Mouse (Mus musculus) liver, embryonic 13.5 days (tissue): ENCODE data around the gene Ccdc150. TPM values are rescaled to one million over a fixed set of nuclear protein-coding genes. Genes with fewer than 3 reads are reported as not detected.

Experiments
- ATAC-seq: fragments of 200-750 bp; cut with Nextera tagmentation; 2 replicates; pipeline ENCODE4 v1.8.0; 2017; ENCODE audit warnings: low read depth, mild to moderate bottlenecking, moderate number of reproducible peaks, moderate library complexity
- DNase-seq: peaks from one replicate; pipeline ENCODE4 v3.0.0; 2022
- H3K27ac ChIP-seq: fragments of 300-500 bp; sonication (generic); 2 replicates; pipeline ENCODE4 v1.5.1; 2015; ENCODE audit warnings: moderate library complexity, mild to moderate bottlenecking, inconsistent platforms
- H3K27me3 ChIP-seq: fragments of 300-500 bp; sonication (generic); 2 replicates; pipeline ENCODE4 v1.6.1; 2015; ENCODE audit warnings: mild to moderate bottlenecking, inconsistent platforms
- H3K36me3 ChIP-seq: fragments of 300-500 bp; sonication (generic); 2 replicates; pipeline ENCODE4 v1.6.1; 2015; ENCODE audit warnings: mild to moderate bottlenecking, inconsistent platforms
- H3K4me1 ChIP-seq: fragments of 300-500 bp; sonication (generic); replicated peaks from 2 replicates; pipeline ENCODE4 v1.6.1; 2015; ENCODE audit warnings: inconsistent platforms
- H3K4me2 ChIP-seq: fragments of 300-500 bp; sonication (generic); 2 replicates; pipeline ENCODE4 v1.6.1; 2015; ENCODE audit warnings: inconsistent platforms, mild to moderate bottlenecking, moderate library complexity
- H3K4me3 ChIP-seq: fragments of 300-500 bp; sonication (generic); replicated peaks from 2 replicates; pipeline ENCODE4 v1.5.1; 2015; ENCODE audit warnings: mild to moderate bottlenecking, inconsistent platforms
- H3K9ac ChIP-seq: fragments of 300-500 bp; sonication (generic); 2 replicates; pipeline ENCODE4 v1.6.1; 2015; ENCODE audit warnings: mild to moderate bottlenecking, inconsistent platforms
- H3K9me3 ChIP-seq: fragments of 300-500 bp; sonication (generic); replicated peaks from 2 replicates; pipeline ENCODE4 v1.6.1; 2016; ENCODE audit warnings: inconsistent platforms
- WGBS: fragments of 180-500 bp; shearing (Covaris S2); methylation state at CpG from one replicate; pipeline ENCODE4 v1.1.7; 2015; ENCODE audit not compliant: insufficient replicate concordance; 5-methylcytosine and 5-hydroxymethylcytosine counted together
- polyA plus RNA-seq: library from polyadenylated mRNA; unstranded; fragments of >200 nt; fragmentation: Nextera tagmentation; extraction: Ambion mirVana; gene quantifications from 2 replicates; pipeline ENCODE4 v1.2.1, GENCODE M21; 2015

Ccdc150 gene
- polyA plus RNA-seq: 0.23 and 0.29 TPM in 2 replicates

GRCm38 (mm10) chr1:54250158-54250866, at the start of gene Ccdc150:
Gene Ccdc150, plus strand, starts transcription at chr1:54250683.
- Histone ChIP-seq H3K36me3 (no peaks in the 10 kb centered on the region), H3K27me3 (no peaks in the 10 kb centered on the region), H3K4me1 (no peaks in the 10 kb centered on the region; the same call in 1 of the 2 replicates), H3K9ac (peak within 1 kb of the TSS; percentile 65), H3K9me3 (no peaks in the 10 kb centered on the region), H3K4me3 (peak within 1 kb of the TSS; percentile 68), H3K27ac (no peak within 1 kb of the TSS; the same call in 1 of the 2 replicates), H3K4me2 (peak within 1 kb of the TSS; percentile 77)
- DNase-seq (peak; percentile 84), ATAC-seq (peak; percentile 98)
- WGBS: 20% methylated on average over 33 of the region's 33 CpGs

- Histone ChIP-seq H3K9me3 (no peaks in the 10 kb centered on the region), H3K4me1 (no peaks in the 10 kb centered on the region), H3K27me3 (no peaks in the 10 kb centered on the region), H3K27ac (no peak overlapping the region), H3K36me3 (no peaks in the 10 kb centered on the region), H3K4me2 (no peak overlapping the region), H3K9ac (no peak overlapping the region), H3K4me3 (no peak overlapping the region)
- ATAC-seq (no peak), DNase-seq (no peak)
- 74% methylated on average over 3 of the region's 3 CpGs for WGBS
Measured at GRCm38 (mm10) chr1:54220273-54220672, 30.2 kb upstream of the Ccdc150 start.

GRCm38 (mm10) chr1:54242722-54243121, 7.8 kb upstream of the Ccdc150 start:
- no peaks in the 10 kb centered on the region for H3K4me1 ChIP-seq
- H3K4me3 ChIP-seq: no peak overlapping the region
- no peaks in the 10 kb centered on the region for H3K27me3 ChIP-seq
- no peak for DNase-seq
- 78% methylated on average over 4 of the region's 4 CpGs for WGBS
- no peak overlapping the region for H3K4me2 ChIP-seq
- no peak overlapping the region for H3K9ac ChIP-seq
- ATAC-seq: no peak
- H3K27ac ChIP-seq: no peak overlapping the region
- no peaks in the 10 kb centered on the region for H3K9me3 ChIP-seq
- H3K36me3 ChIP-seq: no peaks in the 10 kb centered on the region

- 45% methylated on average over 3 of the region's 3 CpGs for WGBS
- no peaks in the 10 kb centered on the region for H3K36me3 ChIP-seq
- no peaks in the 10 kb centered on the region for H3K4me1 ChIP-seq
- no peak overlapping the region for H3K4me3 ChIP-seq
- no peak overlapping the region for H3K4me2 ChIP-seq
- DNase-seq (no peak), ATAC-seq (no peak)
- no peaks in the 10 kb centered on the region for H3K9me3 ChIP-seq
- H3K27ac ChIP-seq: no peak overlapping the region
- H3K9ac ChIP-seq: no peak overlapping the region
- no peaks in the 10 kb centered on the region for H3K27me3 ChIP-seq
Measured at GRCm38 (mm10) chr1:54275552-54275951, 25.1 kb downstream of the Ccdc150 start.

- 48% methylated on average over 1 of the region's 1 CpGs for WGBS
- no peaks in the 10 kb centered on the region for H3K9me3 ChIP-seq
- no peak for DNase-seq
- no peaks in the 10 kb centered on the region for H3K27me3 ChIP-seq
- ATAC-seq: no peak
- no peak overlapping the region for H3K4me2 ChIP-seq
- H3K27ac ChIP-seq: no peak overlapping the region
- no peaks in the 10 kb centered on the region for H3K36me3 ChIP-seq
- H3K9ac ChIP-seq: no peak overlapping the region
- H3K4me3 ChIP-seq: no peak overlapping the region
- H3K4me1 ChIP-seq: no peaks in the 10 kb centered on the region
Measured at GRCm38 (mm10) chr1:54279628-54280027, 29.1 kb downstream of the Ccdc150 start.

- no peaks in the 10 kb centered on the region for H3K36me3 ChIP-seq
- 57% methylated on average over 3 of the region's 3 CpGs for WGBS
- H3K9ac ChIP-seq: no peak overlapping the region
- DNase-seq: no peak
- H3K4me3 ChIP-seq: no peak overlapping the region
- no peaks in the 10 kb centered on the region for H3K4me1 ChIP-seq
- no peaks in the 10 kb centered on the region for H3K27me3 ChIP-seq
- no peaks in the 10 kb centered on the region for H3K9me3 ChIP-seq
- no peak for ATAC-seq
- H3K4me2 ChIP-seq: no peak overlapping the region
- H3K27ac ChIP-seq: no peak overlapping the region
Measured at GRCm38 (mm10) chr1:54280651-54281050, 30.2 kb downstream of the Ccdc150 start.

GRCm38 (mm10) chr1:54306404-54306803, 55.9 kb downstream of the Ccdc150 start:
- no peak overlapping the region for H3K27ac ChIP-seq
- H3K27me3 ChIP-seq: no peaks in the 10 kb centered on the region
- no peaks in the 10 kb centered on the region for H3K4me1 ChIP-seq
- H3K36me3 ChIP-seq: no peaks in the 10 kb centered on the region
- H3K9ac ChIP-seq: no peak overlapping the region
- no peak overlapping the region for H3K4me2 ChIP-seq
- no peaks in the 10 kb centered on the region for H3K9me3 ChIP-seq
- no peak overlapping the region for H3K4me3 ChIP-seq
- no peak for DNase-seq
- 42% methylated on average over 2 of the region's 2 CpGs for WGBS
- ATAC-seq: no peak

- no peak for DNase-seq
- no peak for ATAC-seq
- WGBS: 67% methylated on average over 2 of the region's 2 CpGs
- no peak overlapping the region for H3K4me2 ChIP-seq
- no peaks in the 10 kb centered on the region for H3K27me3 ChIP-seq
- no peak overlapping the region for H3K27ac ChIP-seq
- H3K4me1 ChIP-seq: no peaks in the 10 kb centered on the region
- H3K9ac ChIP-seq: no peak overlapping the region
- H3K36me3 ChIP-seq: no peaks in the 10 kb centered on the region
- H3K4me3 ChIP-seq: no peak overlapping the region
- peaks cover 11% of the 10 kb centered on the region for H3K9me3 ChIP-seq
Measured at GRCm38 (mm10) chr1:54326647-54327046, 76.2 kb downstream of the Ccdc150 start.

- Histone ChIP-seq H3K27ac (no peak overlapping the region), H3K9ac (no peak overlapping the region), H3K27me3 (no peaks in the 10 kb centered on the region), H3K4me1 (no peaks in the 10 kb centered on the region), H3K9me3 (peaks cover 11% of the 10 kb centered on the region), H3K4me3 (no peak overlapping the region), H3K36me3 (no peaks in the 10 kb centered on the region), H3K4me2 (no peak overlapping the region)
- ATAC-seq (no peak), DNase-seq (no peak)
- WGBS: 69% methylated on average over 6 of the region's 6 CpGs
Measured at GRCm38 (mm10) chr1:54327876-54328545, 77.5 kb downstream of the Ccdc150 start.

- no peak overlapping the region for H3K27ac ChIP-seq
- no peak overlapping the region for H3K9ac ChIP-seq
- no peak for ATAC-seq
- no peaks in the 10 kb centered on the region for H3K36me3 ChIP-seq
- WGBS: 42% methylated on average over 4 of the region's 4 CpGs
- H3K4me1 ChIP-seq: no peaks in the 10 kb centered on the region
- H3K4me2 ChIP-seq: no peak overlapping the region
- no peak overlapping the region for H3K4me3 ChIP-seq
- no peaks in the 10 kb centered on the region for H3K27me3 ChIP-seq
- DNase-seq: no peak
- H3K9me3 ChIP-seq: no peaks in the 10 kb centered on the region
Measured at GRCm38 (mm10) chr1:54332988-54333387, 82.5 kb downstream of the Ccdc150 start.

GRCm38 (mm10) chr1:54354786-54355185, 104.3 kb downstream of the Ccdc150 start:
- 72% methylated on average over 4 of the region's 4 CpGs for WGBS
- H3K4me3 ChIP-seq: no peak overlapping the region
- ATAC-seq (no peak), DNase-seq (no peak)
- H3K27me3 ChIP-seq: no peaks in the 10 kb centered on the region
- no peak overlapping the region for H3K4me2 ChIP-seq
- no peak overlapping the region for H3K9ac ChIP-seq
- H3K4me1 ChIP-seq: no peaks in the 10 kb centered on the region
- no peaks in the 10 kb centered on the region for H3K9me3 ChIP-seq
- no peak overlapping the region for H3K27ac ChIP-seq
- H3K36me3 ChIP-seq: no peaks in the 10 kb centered on the region

- no peak overlapping the region for H3K27ac ChIP-seq
- no peak for DNase-seq
- H3K9me3 ChIP-seq: no peaks in the 10 kb centered on the region
- H3K9ac ChIP-seq: no peak overlapping the region
- H3K4me1 ChIP-seq: no peaks in the 10 kb centered on the region
- ATAC-seq: no peak
- WGBS: 70% methylated on average over 5 of the region's 5 CpGs
- no peaks in the 10 kb centered on the region for H3K36me3 ChIP-seq
- no peak overlapping the region for H3K4me3 ChIP-seq
- H3K27me3 ChIP-seq: no peaks in the 10 kb centered on the region
- no peak overlapping the region for H3K4me2 ChIP-seq
Measured at GRCm38 (mm10) chr1:54355485-54355884, 105.0 kb downstream of the Ccdc150 start.
